Mouse (Mus musculus) myocyte (in vitro differentiated cells): ENCODE data around the gene Susd2.

ENCODE experiments used
- POLR2A ChIP-seq: IDR thresholded peaks from one replicate; pipeline ENCODE4 v1.6.1; 2011; ENCODE audit warnings: low read depth, mild to moderate bottlenecking, control low read depth, moderate library complexity; ENCODE audit not compliant: insufficient read length
- POLR2AphosphoS2 ChIP-seq: IDR thresholded peaks from one replicate; pipeline ENCODE4 v1.6.1; 2011; ENCODE audit warnings: low read depth, control low read depth; ENCODE audit not compliant: insufficient read length
- TCF12 ChIP-seq: IDR thresholded peaks from one replicate; pipeline ENCODE4 v1.6.1; 2011; ENCODE audit warnings: mild to moderate bottlenecking, control low read depth; ENCODE audit not compliant: poor library complexity, insufficient read depth, severe bottlenecking

DNA sequence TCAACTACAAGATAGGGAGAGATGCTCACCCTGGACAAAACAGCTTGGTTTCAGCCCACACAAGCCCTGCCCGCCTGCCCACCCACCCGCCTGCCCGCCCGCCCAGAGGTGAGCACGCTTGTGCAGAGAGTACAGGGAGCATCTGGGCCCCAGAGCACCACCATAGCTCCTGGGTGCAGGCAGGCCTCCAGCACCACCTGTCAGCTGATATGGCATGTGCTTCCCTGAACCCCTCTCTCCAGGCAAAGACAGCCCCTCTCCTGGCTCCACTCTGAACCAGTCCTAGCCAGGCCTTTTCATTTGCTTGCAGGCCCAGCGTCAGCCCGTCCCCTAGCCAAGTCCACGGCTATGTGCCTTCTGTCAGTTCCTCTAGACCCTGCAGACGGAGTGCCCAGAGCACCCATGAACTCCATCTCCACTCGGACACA is 36.8 kb upstream of the Susd2 start:
- no peak for TF ChIP-seq TCF12
- no peak for TF ChIP-seq POLR2A
- TF ChIP-seq POLR2AphosphoS2: no peak
